Mouse (Mus musculus) G1E-ER4 (cell line): Measurements from ENCODE around the gene Gm19410. TPM values are rescaled to one million over a fixed set of nuclear protein-coding genes. Genes with fewer than 3 reads are reported as not detected.

ENCODE experiments used
- GATA1 ChIP-seq: IDR thresholded peaks from one replicate; pipeline ENCODE4 v1.8.0; 2012; ENCODE audit warnings: low read length, inconsistent platforms
- polyA plus RNA-seq: library from polyadenylated mRNA; stranded (reverse); fragments of >175 nt; gene quantifications from 2 replicates; pipeline ENCODE4 v1.2.3, GENCODE M21; 2012

Gm19410 gene
- not detected in 2 replicates for polyA plus RNA-seq

GRCm38 (mm10) chr8:35765499-35766193 is at the start of gene Gm19410:
Gene Gm19410 (plus strand): TSS chr8:35765790.
- TF ChIP-seq GATA1, result no peak

- no peak for TF ChIP-seq GATA1
These were observed 34.8 kb upstream of the Gm19410 start for GRCm38 (mm10) chr8:35730776-35731175.

DNA sequence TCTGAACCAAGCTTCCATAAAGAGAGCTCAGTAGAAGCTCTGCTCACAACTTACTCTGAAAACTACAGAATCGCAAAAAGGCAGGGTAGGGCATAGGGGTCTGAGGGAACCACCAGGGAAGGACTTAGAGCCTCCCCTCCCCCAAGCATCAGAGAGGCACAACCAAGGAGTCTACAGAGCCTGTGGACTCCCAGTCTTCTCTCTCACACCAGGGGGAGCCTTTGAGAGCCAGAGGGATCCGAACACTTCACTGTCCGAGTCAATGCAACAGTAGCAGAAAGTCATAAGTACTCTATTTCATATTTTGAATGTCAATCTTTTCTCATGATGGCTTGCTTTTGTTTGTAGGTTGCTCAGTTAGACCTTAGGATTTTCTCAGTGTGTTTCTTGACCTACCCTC is 30.2 kb upstream of the Gm19410 start:
- no peak for TF ChIP-seq GATA1

DNA sequence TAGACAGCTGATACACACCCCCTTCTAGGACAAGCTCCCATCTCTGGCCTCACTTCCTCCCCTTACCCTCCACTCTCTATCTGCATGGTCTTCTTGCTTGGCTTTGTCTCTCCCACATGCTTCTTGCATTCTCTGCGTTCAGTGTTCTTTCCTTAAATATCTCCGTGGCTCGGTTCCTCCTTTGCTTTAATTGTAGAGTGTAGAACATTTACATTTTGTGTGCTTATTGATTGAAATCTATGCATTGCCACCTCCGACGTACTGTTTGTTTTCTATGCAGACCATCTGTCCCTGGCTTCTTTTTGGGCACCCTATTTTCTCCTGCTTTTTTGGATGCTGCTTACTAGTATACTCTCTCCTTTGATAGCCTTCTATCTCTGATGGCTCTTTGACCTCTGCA is 9.4 kb upstream of the Gm19410 start:
- TF ChIP-seq GATA1, result no peak

DNA sequence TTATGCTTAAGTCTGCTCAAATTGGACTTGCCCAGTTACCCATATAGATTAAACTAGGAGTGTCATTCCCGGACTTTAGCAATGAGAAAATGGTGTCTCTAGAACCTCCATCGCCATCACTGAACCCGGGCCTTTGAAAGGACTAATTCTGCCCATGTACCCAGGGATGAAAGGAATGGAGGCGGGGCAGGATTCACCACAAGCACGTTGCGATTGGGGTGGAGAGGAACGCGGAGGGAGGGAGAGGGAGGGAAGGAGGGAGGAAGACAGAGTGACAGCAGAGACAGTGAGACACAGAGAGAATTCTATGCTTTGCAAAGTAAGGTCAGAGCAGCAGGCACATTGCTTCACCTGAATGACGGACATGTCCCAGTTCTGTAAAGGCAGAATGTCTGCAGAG is 570 bp upstream of the Gm19410 start:
- TF ChIP-seq GATA1, result no peak

GRCm38 (mm10) chr8:35773508-35773907 is 7.9 kb downstream of the Gm19410 start:
- no peak for TF ChIP-seq GATA1
